Mouse (Mus musculus): ENCODE measurements around the gene Klhl7.

- TF ChIP-seq CTCF (IDR thresholded peaks at IDR 0.05; ENCODE audit: low read depth, low read length): no peak
- no peak for TF ChIP-seq TAL1 (conservative IDR thresholded peaks at IDR 0.05; ENCODE audit: low read depth, low read length)
- no peak for TF ChIP-seq GATA1 (IDR thresholded peaks at IDR 0.05; ENCODE audit: borderline replicate concordance, low read length)
Observed at GRCm38 (mm10) chr5:24110068-24110467, 9.7 kb downstream of the Klhl7 start.
